Mouse (Mus musculus) urinary bladder, adult 2 months (tissue): ENCODE results near the gene Lyz2. TPM values are rescaled to one million over a fixed set of nuclear protein-coding genes. Genes with fewer than 3 reads are reported as not detected.
"Not testable (repeated sequence)": the region's sequence is repeated elsewhere in the genome, so short reads cannot be mapped to it uniquely, and the experiment has no call there.

Source experiments
- DNase-seq: peaks from one replicate; pipeline ENCODE4 v3.0.0; 2022; ENCODE audit warnings: low spot score
- polyA plus RNA-seq: library from polyadenylated mRNA; depleted of rRNA; stranded (reverse); fragments of >200 nt; gene quantifications from 2 replicates; pipeline ENCODE4 v1.2.3, GENCODE M21; 2012; rRNA removed

Lyz2 gene
- 437 and 439 TPM in 2 replicates for polyA plus RNA-seq

DNA sequence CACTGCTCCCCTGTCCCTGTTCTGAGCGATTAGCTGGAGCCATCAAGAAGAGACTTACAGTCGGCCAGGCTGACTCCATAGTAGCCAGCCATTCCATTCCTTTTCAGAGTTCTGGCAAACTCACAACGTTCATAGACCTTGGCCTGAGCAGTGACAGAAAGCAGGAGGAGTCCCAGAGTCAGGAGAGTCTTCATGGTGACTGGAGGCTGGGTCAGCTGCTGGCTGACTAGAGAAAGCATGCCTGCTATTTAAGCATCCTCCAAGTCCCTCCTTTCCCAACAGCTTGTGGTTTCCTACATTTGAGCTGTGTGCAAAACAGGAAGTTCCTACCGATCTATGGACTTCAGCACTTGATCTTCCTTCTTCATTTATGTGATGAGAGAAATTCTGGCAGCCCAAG lies at the start of gene Lyz2:
Gene Lyz2, minus strand, starts transcription at position 273 of the 400 bp plus-strand sequence.
- DNase-seq: no peak

DNA sequence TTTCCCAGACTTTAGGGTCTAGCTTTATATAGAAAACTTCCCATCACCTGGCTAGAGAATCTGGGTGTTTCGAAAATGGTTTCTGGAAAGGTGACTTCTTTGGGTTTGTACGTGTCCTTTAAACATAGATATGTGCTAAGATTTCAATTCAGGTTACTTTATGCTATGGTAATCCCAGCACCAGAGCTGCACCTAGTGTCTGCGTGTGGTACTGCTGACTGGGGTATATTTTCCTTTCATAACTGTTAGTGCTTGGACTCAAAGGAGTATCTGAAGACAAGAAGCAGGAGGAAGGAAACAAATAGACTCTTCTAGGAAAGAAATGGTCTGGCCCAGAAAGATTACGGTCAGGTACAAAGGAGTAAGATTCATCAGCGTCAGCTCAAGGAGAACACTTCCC lies 48.4 kb upstream of the Lyz2 start:
- no peak for DNase-seq

DNA sequence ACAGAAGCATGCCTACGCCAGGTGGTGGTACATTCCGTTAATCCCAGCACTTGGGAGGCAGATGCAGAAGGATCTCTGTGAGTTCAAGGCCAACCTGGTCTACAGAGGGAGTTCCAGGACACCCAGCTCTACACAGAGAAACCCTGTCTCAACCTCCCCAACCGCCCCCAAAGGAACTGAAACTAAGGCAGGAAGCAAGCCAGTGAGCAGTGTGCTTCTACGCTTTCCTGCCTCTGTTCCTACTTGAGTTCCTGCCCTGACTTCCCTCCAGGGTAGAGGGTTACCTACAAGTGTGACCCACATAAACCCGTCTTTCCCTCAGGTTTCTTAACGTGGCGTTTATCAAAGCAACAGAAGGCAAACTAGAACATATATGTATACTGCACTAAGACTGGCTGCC lies 41.7 kb upstream of the Lyz2 start:
- no peak for DNase-seq

DNA sequence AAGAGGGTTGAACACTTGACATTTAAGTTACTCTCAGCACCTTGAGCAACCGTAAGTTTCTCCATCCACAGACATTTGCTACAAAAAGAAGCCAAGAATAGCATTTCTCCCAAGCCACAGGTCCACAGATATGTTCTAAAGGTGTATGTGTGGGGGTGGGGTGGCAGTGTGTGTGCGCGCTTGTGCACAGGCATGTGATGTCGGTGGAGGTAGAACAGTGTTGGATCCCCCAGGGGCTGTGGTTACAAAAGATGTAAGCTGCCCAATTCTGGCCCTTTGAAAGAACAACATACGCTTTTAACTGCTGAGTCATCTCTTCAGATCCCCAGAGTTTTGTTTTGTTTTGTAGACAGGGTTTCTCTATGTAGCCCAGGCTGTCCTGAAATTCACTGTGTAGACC lies 40.5 kb upstream of the Lyz2 start:
- no peak for DNase-seq

DNA sequence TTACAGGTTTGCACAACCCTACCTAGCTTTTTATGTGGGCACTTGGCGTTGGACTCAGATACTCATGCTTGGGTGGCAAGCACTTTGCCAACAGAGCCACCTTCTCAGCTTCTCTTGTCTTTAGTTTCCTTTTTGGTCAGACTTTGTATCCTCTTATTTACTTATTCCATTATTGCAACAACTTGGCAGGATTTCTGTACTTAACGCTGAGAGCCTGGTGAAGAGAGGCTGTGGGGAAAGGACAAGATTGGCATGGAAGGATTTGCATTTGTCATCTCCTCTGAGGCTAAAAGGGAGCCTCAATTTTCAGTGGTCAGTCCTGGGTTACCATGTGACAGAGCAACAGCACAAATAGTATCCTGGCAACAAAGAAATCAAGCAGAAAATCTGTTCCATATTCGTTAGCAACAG lies 38.5 kb upstream of the Lyz2 start:
- no peak for DNase-seq

DNA sequence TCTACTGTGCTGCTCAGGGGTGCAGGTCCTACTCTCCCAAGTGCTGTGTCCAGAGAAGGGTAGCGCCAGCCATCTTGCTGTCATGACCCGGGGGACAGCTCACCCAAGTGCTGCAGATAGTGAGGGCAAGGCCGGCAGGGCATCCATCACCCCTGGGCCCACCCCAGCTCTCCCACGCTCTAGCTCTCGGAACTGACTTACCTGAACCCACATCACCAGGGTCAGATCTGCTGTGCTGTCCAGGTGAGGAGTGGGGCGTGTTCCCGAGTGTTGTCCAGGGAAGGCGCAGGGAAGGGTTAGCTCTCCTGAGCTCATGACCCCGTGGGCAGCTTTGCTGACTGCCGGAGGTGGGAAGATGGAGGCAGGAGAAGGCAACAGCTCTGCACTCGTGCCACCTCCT lies 34.3 kb upstream of the Lyz2 start:
- no peak for DNase-seq

DNA sequence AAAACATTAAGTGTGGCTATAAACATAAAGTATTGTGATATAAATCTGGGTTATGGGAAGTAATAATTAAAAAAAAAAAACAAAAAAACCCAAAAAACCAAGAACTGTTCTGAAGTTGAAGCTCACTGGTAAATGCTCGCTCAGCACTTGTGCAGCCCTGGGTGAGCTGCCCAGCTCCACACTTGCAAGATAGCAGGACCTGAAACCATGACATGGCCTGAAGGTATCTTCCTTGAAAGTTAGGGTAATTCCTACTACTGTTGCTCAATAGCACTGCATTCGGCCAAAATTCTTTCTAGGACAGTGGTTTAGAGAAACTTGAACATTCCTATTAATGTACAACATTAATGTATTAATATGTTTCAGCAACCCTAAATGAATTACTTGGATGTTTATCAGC lies 31.0 kb upstream of the Lyz2 start:
- no peak for DNase-seq

DNA sequence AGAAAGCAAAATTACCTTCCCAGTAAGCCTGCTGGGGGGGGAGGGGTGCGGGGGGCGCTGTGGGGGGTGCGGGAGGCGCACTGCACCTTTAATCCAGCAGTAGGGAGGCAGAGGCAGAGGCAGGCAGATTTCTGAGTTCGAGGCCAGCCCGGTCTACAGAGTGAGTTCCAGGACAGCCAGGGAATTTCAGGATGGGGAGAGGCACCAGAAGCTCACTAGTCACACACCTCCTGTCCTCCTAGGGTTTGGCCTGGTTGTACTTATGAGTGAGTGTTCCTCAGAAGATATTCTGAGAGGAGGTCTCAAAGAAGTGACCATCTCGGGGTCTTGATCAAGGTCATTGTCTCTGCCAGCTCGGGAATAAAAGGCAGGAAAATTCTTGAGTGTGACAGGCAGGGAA lies 30.0 kb upstream of the Lyz2 start:
- DNase-seq: no peak

DNA sequence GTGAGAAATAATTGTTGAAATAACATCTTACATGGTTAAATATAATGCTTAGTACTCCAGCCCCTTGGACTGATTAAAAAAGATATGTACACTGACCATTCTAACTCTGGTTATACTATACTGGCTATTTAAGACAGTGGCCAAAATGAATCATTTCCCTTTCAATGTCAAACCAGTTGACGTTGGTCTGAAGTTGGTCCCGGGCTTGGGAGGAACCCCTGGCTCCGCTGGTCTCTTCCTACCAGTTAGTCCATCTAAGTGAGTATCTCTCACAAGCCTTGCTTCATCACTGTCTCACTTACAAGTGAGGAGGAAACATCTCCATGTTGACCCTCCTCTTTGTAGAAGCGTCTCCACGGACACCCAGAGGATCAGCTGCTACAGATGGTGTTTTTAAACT lies 22.2 kb upstream of the Lyz2 start:
- no peak for DNase-seq

DNA sequence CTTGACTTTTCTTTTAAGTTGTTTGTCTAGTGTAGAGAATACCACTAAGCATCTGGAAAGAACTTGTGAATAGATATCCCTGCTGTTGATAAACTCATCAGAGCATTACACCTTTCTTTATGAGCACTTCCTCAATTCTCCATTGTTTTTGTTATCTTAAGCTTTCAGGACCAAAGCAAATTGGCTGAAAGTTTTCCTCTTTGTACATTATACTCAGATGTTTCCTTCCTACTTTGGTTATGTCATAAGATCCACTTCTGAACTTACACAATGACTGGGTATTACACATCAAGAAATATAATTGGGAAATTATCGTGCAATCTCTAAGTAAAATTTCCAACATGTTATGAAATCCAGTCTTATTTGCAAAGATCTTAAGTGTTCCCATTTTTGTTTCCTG lies 19.6 kb upstream of the Lyz2 start:
- DNase-seq: no peak

DNA sequence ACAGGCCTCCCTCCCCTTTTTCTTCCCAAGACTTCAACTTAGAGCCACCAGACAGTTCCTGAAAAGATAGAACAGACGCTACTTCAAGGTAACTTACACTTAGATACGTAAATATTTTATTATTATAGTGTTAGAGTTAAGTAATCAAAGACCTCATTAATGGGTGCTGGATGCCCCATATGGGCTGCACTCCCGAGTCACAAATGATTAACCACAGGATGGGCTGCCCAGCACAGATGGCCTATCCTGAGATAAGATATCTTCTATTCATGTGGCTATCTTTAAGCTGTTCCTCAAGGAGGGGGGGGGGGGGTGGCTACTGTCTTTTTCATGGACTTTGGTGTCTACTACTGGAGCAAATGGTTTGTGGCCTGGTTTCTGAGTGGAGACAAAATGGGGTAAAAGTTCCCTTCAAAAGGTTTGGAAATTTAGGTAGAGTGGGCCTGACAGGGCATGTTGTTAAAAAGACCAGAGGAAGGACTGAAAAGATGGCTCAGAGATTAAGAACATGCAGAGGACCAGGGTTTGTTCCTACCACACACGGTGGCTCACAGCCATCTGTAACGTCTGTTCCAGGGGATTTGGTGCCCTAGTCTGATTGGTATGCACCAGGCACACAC lies 17.9 kb upstream of the Lyz2 start:
- DNase-seq: no peak

DNA sequence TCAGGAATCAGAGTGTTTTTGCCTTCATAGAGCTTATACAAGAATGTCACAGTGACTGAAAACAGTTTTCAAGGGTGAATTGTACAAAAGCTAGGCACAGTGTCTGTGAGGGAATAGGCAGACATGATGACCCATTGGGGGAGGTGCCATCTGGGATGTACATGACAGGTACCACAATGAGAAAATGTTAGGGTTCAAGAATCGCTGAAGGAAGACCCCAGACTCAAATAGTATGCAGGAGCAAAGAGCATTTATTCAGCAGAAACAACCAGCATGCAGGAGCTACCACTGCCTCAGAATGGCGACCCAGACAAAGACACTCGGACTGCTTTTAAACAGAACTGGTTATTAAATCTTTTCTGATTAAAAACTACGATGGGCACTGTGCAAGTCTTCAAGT lies 17.0 kb upstream of the Lyz2 start:
- DNase-seq: no peak

DNA sequence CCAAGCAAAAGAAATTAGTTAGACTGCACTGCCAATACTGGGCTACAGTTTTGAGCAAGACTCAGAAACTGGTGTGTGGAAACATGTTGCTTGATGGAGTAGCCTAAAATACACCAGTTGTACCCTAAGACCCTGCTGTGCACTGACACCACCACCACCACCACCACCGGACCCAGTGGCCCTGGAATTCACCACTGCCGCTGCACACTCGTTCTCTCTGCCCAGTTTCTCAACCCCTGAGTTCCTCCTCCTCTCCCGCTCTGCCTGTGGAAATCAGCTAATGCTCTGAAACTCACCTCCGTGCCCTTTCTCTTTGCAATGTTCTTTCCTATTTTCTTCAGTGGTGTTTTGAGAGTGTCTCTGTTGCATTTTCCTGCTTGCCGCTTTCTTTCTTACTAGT lies 16.2 kb upstream of the Lyz2 start:
- DNase-seq: no peak

DNA sequence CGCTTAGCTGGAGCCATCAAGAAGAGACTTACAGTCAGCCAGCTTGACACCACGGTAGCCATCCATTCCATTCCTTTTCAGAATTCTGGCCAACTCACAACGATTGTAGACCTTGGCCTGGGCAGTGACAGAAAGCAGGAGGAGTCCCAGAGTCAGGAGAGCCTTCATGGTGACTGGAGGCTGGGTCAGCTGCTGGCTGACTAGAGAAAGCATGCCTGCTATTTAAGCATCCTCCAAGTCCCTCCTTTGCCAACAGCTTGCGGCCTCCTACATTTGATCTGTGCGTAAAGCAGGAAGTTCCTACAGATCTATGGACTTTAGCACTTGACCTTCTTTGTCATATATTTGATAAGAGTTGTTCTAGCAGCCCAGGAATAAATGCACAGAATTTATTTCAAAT lies 10.6 kb upstream of the Lyz2 start, which contains the start of gene Lyz1:
Gene Lyz1, minus strand, starts transcription at position 198 of the 400 bp plus-strand sequence.
- DNase-seq: no peak

DNA sequence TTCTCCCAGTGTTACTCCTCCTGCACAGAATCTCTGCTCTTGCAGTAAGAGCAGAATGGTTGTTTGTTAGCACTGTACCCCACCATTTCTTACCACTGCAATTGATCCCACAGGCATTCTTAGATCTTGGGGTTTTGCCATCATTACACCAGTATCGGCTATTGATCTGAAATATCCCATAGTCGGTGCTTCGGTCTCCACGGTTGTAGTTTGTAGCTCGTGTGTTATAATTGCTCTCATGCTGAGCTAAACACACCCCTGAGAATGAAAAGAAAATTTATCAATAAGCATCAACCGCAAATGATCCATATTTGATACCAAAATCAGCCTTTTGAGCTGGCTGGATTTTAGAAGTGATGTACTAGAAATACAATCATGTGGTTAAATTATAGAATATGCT lies 8.8 kb upstream of the Lyz2 start:
- DNase-seq: not testable (repeated sequence)

DNA sequence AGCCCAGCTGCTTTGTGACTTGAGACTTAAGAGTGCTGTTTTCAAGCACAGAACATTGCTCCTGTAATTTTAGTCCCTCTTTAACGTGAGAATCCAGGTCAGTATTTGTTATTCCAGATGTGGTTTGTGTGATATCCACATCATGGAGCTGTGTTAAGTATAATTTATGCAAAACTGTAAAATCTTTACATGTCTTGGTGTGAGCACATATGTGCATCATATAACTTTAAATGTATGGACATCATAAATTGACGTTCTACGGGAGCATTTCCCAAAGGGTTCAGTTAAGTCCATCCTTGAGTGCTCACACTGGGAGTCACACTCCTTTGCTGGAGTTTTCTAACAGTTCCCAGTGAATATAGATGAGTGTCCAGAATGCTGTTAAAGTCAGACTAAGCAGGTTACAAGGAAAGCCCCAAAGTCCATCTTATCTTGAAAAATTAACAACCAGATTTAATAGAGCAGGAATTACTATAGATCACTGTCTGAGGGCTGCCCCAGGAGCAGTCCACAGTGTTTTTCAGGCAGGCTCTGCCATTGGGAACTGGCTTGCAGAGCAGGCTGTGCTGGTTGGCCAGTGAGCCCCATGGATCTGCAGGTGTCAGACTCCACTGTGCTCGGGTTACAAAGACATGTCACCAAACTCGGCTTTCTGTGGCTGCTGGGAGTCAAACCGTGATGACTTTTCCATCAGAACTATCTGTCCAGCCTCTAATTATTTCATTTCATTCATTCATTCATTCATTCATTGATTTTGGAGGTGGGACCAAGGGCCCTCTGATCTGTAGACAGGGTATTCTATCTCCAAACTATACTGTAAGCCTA lies 8.1 kb upstream of the Lyz2 start:
- DNase-seq: no peak

DNA sequence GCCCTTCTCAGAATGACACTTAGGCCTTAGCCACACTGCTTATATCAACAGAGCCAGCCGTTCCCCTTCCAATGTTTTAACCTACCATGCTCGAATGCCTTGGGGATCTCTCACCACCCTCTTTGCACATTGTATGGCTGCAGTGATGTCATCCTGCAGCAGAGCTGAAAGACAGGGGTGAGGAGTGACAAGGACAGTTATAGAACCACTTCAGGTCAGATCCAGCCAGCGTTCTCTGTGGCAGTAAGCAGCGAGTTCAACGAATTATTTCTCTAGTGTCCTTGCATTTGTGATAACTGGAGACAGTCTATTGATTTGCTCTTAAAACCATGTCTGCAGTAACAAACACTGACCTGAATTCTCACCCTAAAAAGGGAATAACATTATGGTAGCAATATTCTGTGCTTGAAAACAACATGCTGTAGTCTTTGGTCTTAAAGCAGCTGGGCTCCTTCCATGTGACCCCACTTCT lies 6.9 kb upstream of the Lyz2 start:
- not testable (repeated sequence) for DNase-seq

DNA sequence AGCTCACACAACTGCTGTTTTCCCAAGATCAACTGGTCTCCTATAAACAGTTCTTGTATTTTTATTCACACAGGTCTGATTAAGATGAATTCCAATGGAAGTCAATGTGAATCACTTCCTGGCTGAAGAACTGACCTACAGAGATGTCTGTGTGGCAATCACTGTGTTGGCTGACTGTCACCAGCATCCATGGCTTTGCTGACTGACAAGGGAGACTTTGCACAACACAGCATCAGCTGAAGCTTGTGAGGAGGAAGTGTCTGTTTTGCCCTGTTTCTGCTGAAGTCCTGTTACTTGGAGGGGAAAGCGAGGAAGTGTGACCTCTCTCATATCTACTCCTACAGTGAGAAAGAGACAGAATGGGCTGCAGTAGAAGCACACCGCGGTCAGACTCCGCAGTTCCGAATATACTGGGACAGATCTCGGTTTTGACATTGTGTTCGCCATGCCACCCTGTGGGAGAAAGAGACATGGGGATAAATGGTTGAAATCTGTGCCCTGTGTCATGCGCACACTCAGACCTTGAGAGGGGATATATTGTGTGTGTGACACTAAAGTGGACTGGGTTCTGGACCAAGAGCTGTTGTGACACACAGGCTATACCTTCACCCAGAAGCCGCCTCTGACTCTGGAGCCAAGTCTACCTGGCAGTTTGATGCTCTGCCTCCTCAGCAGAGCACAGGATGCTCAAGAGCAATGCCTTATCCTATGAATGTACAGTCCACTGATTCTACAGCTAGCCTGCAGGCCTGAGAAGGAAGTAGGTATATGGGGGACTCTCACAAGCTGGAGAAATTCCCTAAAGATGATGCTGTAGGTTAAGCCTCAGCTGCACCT lies 6.3 kb upstream of the Lyz2 start:
- no peak for DNase-seq

DNA sequence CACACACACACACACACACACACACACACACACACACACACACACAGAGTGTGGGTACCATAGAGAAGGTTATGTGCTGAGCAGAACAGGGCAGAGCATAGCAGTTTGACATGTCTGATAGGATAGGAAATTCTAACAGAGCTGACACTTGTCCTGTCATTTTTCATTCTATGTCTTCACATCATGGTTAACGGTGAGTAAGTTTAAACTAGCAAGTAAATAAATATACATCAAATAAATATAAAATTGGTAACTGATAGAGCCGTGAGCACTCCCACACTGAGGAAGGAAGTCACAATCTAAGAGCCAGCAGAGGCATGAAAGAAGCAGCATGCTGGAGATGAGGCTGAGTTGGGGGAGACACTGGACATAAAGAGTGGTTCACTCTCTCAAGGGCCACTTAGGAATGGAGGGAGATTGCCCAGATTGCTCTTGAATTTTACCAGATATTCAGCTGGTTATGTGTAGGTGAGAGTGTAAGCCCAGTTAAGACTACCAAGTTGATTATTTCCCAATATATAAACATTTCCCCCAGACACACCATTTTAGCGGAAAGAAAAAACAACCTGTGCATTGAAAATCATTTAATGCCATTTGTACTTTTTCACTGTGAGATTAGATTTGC lies 5.2 kb upstream of the Lyz2 start:
- DNase-seq: no peak

DNA sequence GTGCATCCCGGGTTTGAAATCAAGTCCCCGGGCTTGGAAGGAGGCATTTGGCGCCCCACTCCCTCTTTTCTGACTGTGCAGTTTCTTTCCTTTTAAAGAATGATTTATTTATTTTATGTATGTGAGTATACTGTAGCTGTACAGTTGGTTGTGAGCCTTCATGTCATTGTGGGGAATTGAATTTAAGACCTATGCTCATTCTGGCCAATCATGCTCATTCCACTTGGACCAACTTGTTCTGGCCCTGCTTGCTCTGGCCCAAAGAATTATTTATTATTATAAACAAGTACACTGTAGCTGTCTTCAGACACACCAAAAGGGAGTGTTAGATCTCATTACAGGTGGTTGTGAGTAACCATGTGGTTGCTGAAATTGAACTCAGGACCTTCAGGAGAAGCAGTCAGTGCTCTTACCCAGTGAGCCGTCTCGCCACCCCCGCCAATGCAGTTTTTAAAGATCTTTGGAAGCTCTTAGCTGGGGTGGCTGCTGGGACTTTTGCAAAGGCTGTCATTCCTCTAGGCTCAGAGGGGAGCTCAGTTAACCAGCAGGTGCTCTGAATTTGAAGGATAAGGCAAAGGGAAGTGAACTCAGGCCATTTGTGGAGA lies 4.3 kb upstream of the Lyz2 start:
- no peak for DNase-seq

DNA sequence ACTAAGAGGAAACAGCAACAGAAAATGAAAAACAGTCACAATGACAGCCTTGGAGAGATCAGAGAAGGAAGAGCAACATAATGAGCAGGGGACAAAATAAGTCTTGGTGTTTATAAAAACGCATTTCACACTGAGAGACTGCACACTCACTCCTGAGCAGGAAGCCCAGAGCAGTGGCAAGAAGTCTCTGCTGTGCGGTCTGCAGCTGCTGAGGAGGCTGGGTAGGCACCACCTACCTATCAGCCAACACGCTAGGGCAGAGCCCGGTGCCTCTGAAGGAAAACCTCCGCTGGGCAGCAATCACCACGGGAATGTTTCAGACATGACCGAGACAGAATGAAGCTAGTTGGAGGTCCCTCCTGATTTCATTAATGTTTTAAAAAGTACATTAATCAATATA lies 3.5 kb upstream of the Lyz2 start:
- DNase-seq: not testable (repeated sequence)
